Mouse (Mus musculus) forebrain, postnatal 0 days (tissue): Measurements from ENCODE around the gene Klhdc10. TPM values are rescaled to one million over a fixed set of nuclear protein-coding genes. Genes with fewer than 3 reads are reported as not detected.

Experiments used
- ATAC-seq: fragments of 200-750 bp; cut with Nextera tagmentation; 2 replicates; pipeline ENCODE4 v1.8.0; 2017; ENCODE audit warnings: mild to moderate bottlenecking, moderate library complexity
- DNase-seq: peaks from one replicate; pipeline ENCODE4 v3.0.0-alpha.2; 2015
- H3K27ac ChIP-seq: fragments of 300-500 bp; sonication (generic); 2 replicates; pipeline ENCODE4 v1.5.1; 2014; ENCODE audit warnings: low read depth, mild to moderate bottlenecking, antibody characterized with exemption, low read length, moderate library complexity, mixed read lengths
- H3K27me3 ChIP-seq: fragments of 300-500 bp; sonication (generic); 2 replicates; pipeline ENCODE4 v1.6.1; 2014; ENCODE audit warnings: mild to moderate bottlenecking, low read length, mixed read lengths; ENCODE audit not compliant: insufficient read depth
- H3K36me3 ChIP-seq: fragments of 300-500 bp; sonication (generic); 2 replicates; pipeline ENCODE4 v1.6.1; 2014; ENCODE audit warnings: mild to moderate bottlenecking, moderate library complexity; ENCODE audit not compliant: insufficient read depth
- H3K4me1 ChIP-seq: fragments of 300-500 bp; sonication (generic); 2 replicates; pipeline ENCODE4 v1.6.1; 2014; ENCODE audit warnings: antibody characterized with exemption; ENCODE audit not compliant: insufficient read depth
- H3K4me2 ChIP-seq: fragments of 300-500 bp; sonication (generic); 2 replicates; pipeline ENCODE4 v1.6.1; 2014; ENCODE audit warnings: low read depth, mild to moderate bottlenecking, moderate library complexity
- H3K4me3 ChIP-seq: fragments of 300-500 bp; sonication (generic); 2 replicates; pipeline ENCODE4 v1.5.1; 2014; ENCODE audit warnings: low read depth, low read length, mixed read lengths
- H3K9ac ChIP-seq: fragments of 300-500 bp; sonication (generic); 2 replicates; pipeline ENCODE4 v1.6.1; 2014; ENCODE audit warnings: mild to moderate bottlenecking
- H3K9me3 ChIP-seq: fragments of 300-500 bp; sonication (generic); 2 replicates; pipeline ENCODE4 v1.6.1; 2016; ENCODE audit warnings: low read length
- CTCF ChIP-seq: sonication (generic); IDR thresholded peaks from 2 replicates; pipeline ENCODE4 v1.5.1; 2016; ENCODE audit warnings: antibody characterized with exemption, control low read depth, low read depth
- WGBS: fragments of 180-500 bp; shearing (Covaris S2); extraction: QIAGEN DNeasy Blood & Tissue Kit; methylation state at CpG from one replicate; pipeline ENCODE4 v1.1.7; 2014; 5-methylcytosine and 5-hydroxymethylcytosine counted together
- polyA plus RNA-seq: library from polyadenylated mRNA; unstranded; fragments of >200 nt; fragmentation: Nextera tagmentation; extraction: Ambion mirVana; gene quantifications from 2 replicates; pipeline ENCODE4 v1.2.1, GENCODE M21; 2015
- total RNA-seq: library from RNA; depleted of rRNA; stranded (reverse); fragments of >200 nt; gene quantifications from 2 replicates; pipeline ENCODE4 v1.2.3, GENCODE M21; 2014

Gene Klhdc10
- total and polyA plus RNA-seq, 2 experiments from 2014 or later, result 24.3 to 160 TPM

- H3K27ac ChIP-seq, result peak overlapping the region; percentile 99
- H3K4me2 ChIP-seq, result peak overlapping the region; percentile 49
- H3K36me3 ChIP-seq, result no peaks in the 10 kb centered on the region
- TF ChIP-seq CTCF, result no peak
- no peaks in the 10 kb centered on the region for H3K27me3 ChIP-seq
- H3K4me1 ChIP-seq, result 0 out of 2 replicates have a peak, but pooled peaks cover 4% of the 10 kb centered on the region
- peak overlapping the region; percentile 74 for H3K4me3 ChIP-seq
- DNase-seq (peak; percentile 41), ATAC-seq (no peak)
- WGBS, result under 1% methylated on average over 29 of the region's 29 CpGs
- H3K9ac ChIP-seq, result peak overlapping the region; percentile 93
- no peaks in the 10 kb centered on the region for H3K9me3 ChIP-seq
Observed at GRCm38 (mm10) chr6:30402091-30402491, 423 bp downstream of the Klhdc10 start.

GRCm38 (mm10) chr6:30403465-30403864 lies 1.8 kb downstream of the Klhdc10 start:
- DNase-seq, result peak; percentile 88
- Histone ChIP-seq H3K27ac (no peak overlapping the region), H3K36me3 (no peaks in the 10 kb centered on the region), H3K4me1 (0 out of 2 replicates have a peak, but pooled peaks cover 4% of the 10 kb centered on the region), H3K9ac (peak overlapping the region; percentile 48), H3K9me3 (no peaks in the 10 kb centered on the region), H3K4me2 (peak overlapping the region; percentile 44), H3K27me3 (no peaks in the 10 kb centered on the region), H3K4me3 (peak overlapping the region; percentile 34)
- TF ChIP-seq CTCF, result peak; percentile 98
- WGBS, result 13% methylated on average over 4 of the region's 4 CpGs
- ATAC-seq, result no peak

DNA sequence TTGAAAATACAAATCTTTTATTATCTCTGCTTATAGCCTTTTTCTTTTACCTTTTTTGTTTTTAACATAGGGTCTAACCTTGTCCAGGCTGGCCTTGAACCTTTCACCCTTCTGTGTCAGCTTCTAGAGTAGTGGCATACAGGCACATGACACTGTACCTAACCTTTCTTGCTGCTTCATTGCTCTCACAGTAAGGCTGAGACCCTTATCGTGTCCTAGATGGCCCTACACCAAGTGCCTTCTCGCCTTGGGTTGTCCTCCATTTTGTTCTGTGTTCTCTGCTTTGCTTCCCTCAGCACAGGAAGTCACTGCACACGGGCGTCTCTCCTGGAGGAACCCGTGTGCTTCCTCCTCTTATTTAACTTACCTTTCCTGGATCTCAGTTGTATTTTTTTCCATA lies 3.0 kb downstream of the Klhdc10 start:
- no peaks in the 10 kb centered on the region for H3K36me3 ChIP-seq
- DNase-seq (no peak), ATAC-seq (no peak)
- H3K27me3 ChIP-seq, result no peaks in the 10 kb centered on the region
- 82% methylated on average over 5 of the region's 5 CpGs for WGBS
- no peak overlapping the region for H3K27ac ChIP-seq
- TF ChIP-seq CTCF, result no peak
- no peak overlapping the region for H3K9ac ChIP-seq
- 0 out of 2 replicates have a peak, but pooled peaks cover 4% of the 10 kb centered on the region for H3K4me1 ChIP-seq
- no peaks in the 10 kb centered on the region for H3K9me3 ChIP-seq
- no peak overlapping the region for H3K4me2 ChIP-seq
- no peak overlapping the region for H3K4me3 ChIP-seq

DNA sequence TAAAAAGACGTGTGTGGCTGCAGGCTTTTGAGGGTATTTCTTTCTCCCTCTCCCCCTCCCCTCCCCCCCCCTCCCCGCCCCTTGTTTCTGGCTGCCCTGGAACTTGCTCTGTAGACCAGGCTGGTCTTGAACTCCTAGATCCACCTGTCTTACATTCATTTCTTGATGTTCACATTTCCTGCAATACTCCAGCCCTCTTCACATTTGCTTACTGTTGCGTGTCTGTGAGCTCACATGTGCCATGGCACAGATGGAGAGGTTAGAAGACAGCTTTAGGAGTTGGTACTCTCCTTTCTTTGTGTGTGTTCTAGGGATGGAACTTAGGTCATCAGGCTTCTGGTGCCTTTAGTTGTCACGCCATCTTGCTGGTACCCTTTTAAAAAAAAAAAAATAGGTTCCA lies 6.6 kb downstream of the Klhdc10 start:
- no peaks in the 10 kb centered on the region for H3K36me3 ChIP-seq
- H3K27ac ChIP-seq, result no peak overlapping the region
- H3K4me1 ChIP-seq, result no peaks in the 10 kb centered on the region
- WGBS, result 87% methylated on average over 4 of the region's 4 CpGs
- no peak overlapping the region for H3K9ac ChIP-seq
- H3K9me3 ChIP-seq, result no peaks in the 10 kb centered on the region
- H3K4me2 ChIP-seq, result no peak overlapping the region
- no peak for TF ChIP-seq CTCF
- ATAC-seq (no peak), DNase-seq (no peak)
- H3K4me3 ChIP-seq, result no peak overlapping the region
- H3K27me3 ChIP-seq, result no peaks in the 10 kb centered on the region

DNA sequence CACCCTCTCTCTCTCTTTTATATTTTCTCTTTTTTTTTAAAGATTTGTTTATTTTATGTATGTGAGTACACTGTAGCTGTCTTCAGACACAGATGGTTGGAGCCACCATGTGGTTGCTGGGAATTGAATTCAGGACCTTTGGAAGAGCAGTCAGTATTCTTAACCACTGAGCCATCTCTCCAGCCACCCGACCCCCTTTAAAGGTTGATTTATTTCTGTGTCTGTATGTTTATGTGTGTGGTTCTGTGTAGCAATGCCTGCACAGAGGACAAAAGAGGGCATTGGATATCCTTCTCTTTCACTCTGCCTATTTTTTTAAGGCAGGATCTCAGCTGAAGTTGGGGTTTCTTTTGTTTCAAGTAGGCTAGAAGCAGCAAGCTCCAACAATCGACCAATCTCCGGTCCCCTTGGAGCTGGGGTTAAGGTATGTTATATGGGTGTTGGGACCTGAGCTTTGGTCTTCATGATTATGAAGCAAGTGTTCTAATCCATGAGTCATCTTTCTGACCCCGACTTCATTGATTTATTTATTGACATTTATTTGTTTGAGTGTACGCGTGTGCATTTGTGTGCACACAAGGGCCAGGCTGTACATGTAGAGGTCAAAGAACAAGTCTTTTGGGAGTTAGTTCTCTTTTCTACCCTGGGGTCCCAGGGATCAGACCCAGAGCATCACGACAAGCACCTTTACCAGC lies 7.9 kb downstream of the Klhdc10 start:
- H3K27me3 ChIP-seq, result no peaks in the 10 kb centered on the region
- ATAC-seq, result no peak
- H3K36me3 ChIP-seq, result no peaks in the 10 kb centered on the region
- H3K9ac ChIP-seq, result no peak overlapping the region
- DNase-seq, result no peak
- no peak for TF ChIP-seq CTCF
- no peaks in the 10 kb centered on the region for H3K4me1 ChIP-seq
- H3K4me2 ChIP-seq, result no peak overlapping the region
- H3K9me3 ChIP-seq, result no peaks in the 10 kb centered on the region
- H3K4me3 ChIP-seq, result no peak overlapping the region
- H3K27ac ChIP-seq, result no peak overlapping the region
- WGBS, result 88% methylated on average over 7 of the region's 7 CpGs

- H3K4me1 ChIP-seq, result no peaks in the 10 kb centered on the region
- H3K9me3 ChIP-seq, result no peaks in the 10 kb centered on the region
- no peak overlapping the region for H3K4me2 ChIP-seq
- no peak overlapping the region for H3K27ac ChIP-seq
- 78% methylated on average over 4 of the region's 4 CpGs for WGBS
- TF ChIP-seq CTCF, result no peak
- ATAC-seq (no peak), DNase-seq (no peak)
- no peaks in the 10 kb centered on the region for H3K36me3 ChIP-seq
- H3K27me3 ChIP-seq, result no peaks in the 10 kb centered on the region
- no peak overlapping the region for H3K9ac ChIP-seq
- H3K4me3 ChIP-seq, result no peak overlapping the region
Observed at GRCm38 (mm10) chr6:30411311-30411710, 9.6 kb downstream of the Klhdc10 start.

- ATAC-seq, result no peak
- 0 out of 2 replicates have a peak, but pooled peaks have one; percentile 2 for TF ChIP-seq CTCF
- Histone ChIP-seq H3K36me3 (peaks cover 4% of the 10 kb centered on the region), H3K27ac (no peak overlapping the region), H3K9me3 (no peaks in the 10 kb centered on the region), H3K4me2 (no peak overlapping the region), H3K9ac (no peak overlapping the region), H3K4me1 (no peaks in the 10 kb centered on the region), H3K4me3 (no peak overlapping the region), H3K27me3 (no peaks in the 10 kb centered on the region)
- WGBS, result 93% methylated on average over 2 of the region's 2 CpGs
- DNase-seq, result no peak
Observed at GRCm38 (mm10) chr6:30416126-30416525, 14.5 kb downstream of the Klhdc10 start.
